Mouse (Mus musculus) ES-Bruce4 (cell line): ENCODE results near the gene Trmt1.

ENCODE experiments used
- CTCF ChIP-seq: IDR thresholded peaks from one replicate; pipeline ENCODE4 v1.8.1; 2011; ENCODE audit warnings: low read depth, low read length
- EP300 ChIP-seq: IDR thresholded peaks from 2 replicates; pipeline ENCODE4 v1.6.1; 2011; ENCODE audit warnings: low read depth, low read length; ENCODE audit not compliant: insufficient read depth
- POLR2A ChIP-seq: IDR thresholded peaks from one replicate; pipeline ENCODE4 v1.8.1; 2011; ENCODE audit warnings: low read length; ENCODE audit not compliant: insufficient read depth

DNA sequence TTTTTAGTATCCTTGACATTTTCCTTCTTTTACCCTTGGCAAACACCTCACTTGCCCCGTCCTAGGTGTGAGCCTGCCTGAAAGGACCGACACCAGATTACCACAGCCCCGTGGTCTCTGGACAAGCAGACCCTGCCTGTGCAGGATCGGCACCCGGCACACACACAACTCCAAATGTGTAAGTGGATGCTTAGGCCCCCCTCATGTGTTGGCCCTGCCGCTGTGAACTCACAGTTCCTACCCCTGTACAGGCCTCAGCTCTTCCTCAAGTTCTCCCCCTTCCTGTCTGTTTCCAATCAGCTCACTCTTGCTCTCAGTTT, 36.4 kb downstream of the Trmt1 start:
- no peak for TF ChIP-seq CTCF
- TF ChIP-seq POLR2A: no peak
- no peak for TF ChIP-seq EP300
